Mouse (Mus musculus) gastrocnemius, adult 2 months (tissue): ENCODE data around the gene Chst8. TPM values are rescaled to one million over a fixed set of nuclear protein-coding genes. Genes with fewer than 3 reads are reported as not detected.
A peak's percentile ranks its signal among the peaks of the same experiment; 100 is the strongest.

Experiments used
- DNase-seq: peaks from one replicate; pipeline ENCODE4 v3.0.0; 2022
- H3K27ac ChIP-seq: fragments of 200-600 bp; 2 replicates; pipeline ENCODE4 v1.8.1; 2022; ENCODE audit warnings: mild to moderate bottlenecking
- H3K4me3 ChIP-seq: fragments of 200-600 bp; 2 replicates; pipeline ENCODE4 v1.8.1; 2022; ENCODE audit warnings: mild to moderate bottlenecking, moderate library complexity
- CTCF ChIP-seq: fragments of 200-600 bp; IDR thresholded peaks from 2 replicates; pipeline ENCODE4 v1.8.1; 2022; ENCODE audit warnings: antibody characterized with exemption, mild to moderate bottlenecking, moderate library complexity
- intact Hi-C: fragments of 180-260 bp; cut with DNase I; formaldehyde crosslinking; loops from one replicate; pipeline ENCODE4 v1.15.1; 2025
- total RNA-seq, 2 experiments: library from RNA; stranded (reverse); gene quantifications; 2 replicates each; pipeline ENCODE4 v1.2.3; 2021

Gene Chst8
- total RNA-seq, 2 experiments from 2014 or later, result 0.75 TPM; not detected in 1

GRCm38 (mm10) chr7:34798039-34798438 lies 14.5 kb downstream of the Chst8 start:
- TF ChIP-seq CTCF, result no peak
- DNase-seq, result no peak
- Histone ChIP-seq H3K4me3 (no peak overlapping the region), H3K27ac (no peak overlapping the region)
- intact Hi-C loops, result no loop called here

GRCm38 (mm10) chr7:34790459-34790858 lies 22.1 kb downstream of the Chst8 start:
- no peak for DNase-seq
- Histone ChIP-seq H3K4me3 (no peak overlapping the region), H3K27ac (no peak overlapping the region)
- TF ChIP-seq CTCF, result peak; percentile 28
- intact Hi-C loops, result no loop called here

GRCm38 (mm10) chr7:34787171-34787570 lies 25.3 kb downstream of the Chst8 start:
- no peak for DNase-seq
- Histone ChIP-seq H3K27ac (no peak overlapping the region), H3K4me3 (no peak overlapping the region)
- TF ChIP-seq CTCF, result no peak
- intact Hi-C loops, result no loop called here

- no peak for TF ChIP-seq CTCF
- no peak overlapping the region for H3K27ac ChIP-seq
- no peak overlapping the region for H3K4me3 ChIP-seq
- intact Hi-C loops, result no loop called here
- no peak for DNase-seq
Measured at GRCm38 (mm10) chr7:34785052-34785451, 27.5 kb downstream of the Chst8 start.

- Histone ChIP-seq H3K4me3 (no peak overlapping the region), H3K27ac (no peak overlapping the region)
- intact Hi-C loops, result no loop called here
- no peak for DNase-seq
- TF ChIP-seq CTCF, result no peak
Measured at GRCm38 (mm10) chr7:34784469-34784868, 28.0 kb downstream of the Chst8 start.

GRCm38 (mm10) chr7:34781988-34782387 lies 30.5 kb downstream of the Chst8 start:
- TF ChIP-seq CTCF, result peak; percentile 27
- DNase-seq, result no peak
- intact Hi-C loops, result no loop called here
- H3K27ac ChIP-seq, result no peak overlapping the region
- H3K4me3 ChIP-seq, result no peak overlapping the region

- Histone ChIP-seq H3K4me3 (no peak overlapping the region), H3K27ac (no peak overlapping the region)
- peak; percentile 36 for TF ChIP-seq CTCF
- intact Hi-C loops, result no loop called here
- DNase-seq, result no peak
Measured at GRCm38 (mm10) chr7:34781217-34781616, 31.3 kb downstream of the Chst8 start.

GRCm38 (mm10) chr7:34778426-34778825 lies 34.1 kb downstream of the Chst8 start:
- no peak for DNase-seq
- H3K4me3 ChIP-seq, result no peak overlapping the region
- intact Hi-C loops, result no loop called here
- no peak for TF ChIP-seq CTCF
- no peak overlapping the region for H3K27ac ChIP-seq

- DNase-seq, result no peak
- no peak for TF ChIP-seq CTCF
- Histone ChIP-seq H3K4me3 (no peak overlapping the region), H3K27ac (no peak overlapping the region)
- intact Hi-C loops, result no loop called here
Measured at GRCm38 (mm10) chr7:34775659-34776058, 36.9 kb downstream of the Chst8 start.

GRCm38 (mm10) chr7:34774947-34775346 lies 37.6 kb downstream of the Chst8 start:
- no peak overlapping the region for H3K4me3 ChIP-seq
- H3K27ac ChIP-seq, result no peak overlapping the region
- intact Hi-C loops, result no loop called here
- DNase-seq, result no peak
- TF ChIP-seq CTCF, result no peak

GRCm38 (mm10) chr7:34774020-34774419 lies 38.5 kb downstream of the Chst8 start:
- Histone ChIP-seq H3K4me3 (peak overlapping the region; percentile 32), H3K27ac (no peak overlapping the region)
- no peak for TF ChIP-seq CTCF
- no peak for DNase-seq
- intact Hi-C loops, result no loop called here

- no peak for TF ChIP-seq CTCF
- Histone ChIP-seq H3K4me3 (no peak overlapping the region), H3K27ac (no peak overlapping the region)
- intact Hi-C loops, result no loop called here
- no peak for DNase-seq
Measured at GRCm38 (mm10) chr7:34773309-34773708, 39.2 kb downstream of the Chst8 start.

- H3K27ac ChIP-seq, result no peak overlapping the region
- no peak for TF ChIP-seq CTCF
- intact Hi-C loops, result no loop called here
- H3K4me3 ChIP-seq, result no peak overlapping the region
- DNase-seq, result no peak
Measured at GRCm38 (mm10) chr7:34769531-34769930, 43.0 kb downstream of the Chst8 start.

- H3K4me3 ChIP-seq, result no peak overlapping the region
- TF ChIP-seq CTCF, result no peak
- no peak for DNase-seq
- intact Hi-C loops, result no loop called here
- H3K27ac ChIP-seq, result no peak overlapping the region
Measured at GRCm38 (mm10) chr7:34764250-34765148, 48.0 kb downstream of the Chst8 start.
